Mouse (Mus musculus) thymus, adult 2 months (tissue): ENCODE results near the gene Dlg4. TPM values are rescaled to one million over a fixed set of nuclear protein-coding genes. Genes with fewer than 3 reads are reported as not detected.

Source experiments
- DNase-seq: peaks from one replicate; pipeline ENCODE4 v3.0.0; 2021
- H3K27ac ChIP-seq: fragments of 200-500 bp; 2 replicates; pipeline ENCODE4 v1.5.1; 2012; ENCODE audit warnings: low read length, control low read depth; ENCODE audit not compliant: control insufficient read depth, insufficient read depth
- H3K27me3 ChIP-seq: fragments of 200-500 bp; 2 replicates; pipeline ENCODE4 v1.6.1; 2012; ENCODE audit warnings: mild to moderate bottlenecking, low read length, moderate library complexity, mixed read lengths; ENCODE audit not compliant: control insufficient read depth, insufficient read depth
- H3K36me3 ChIP-seq: fragments of 200-500 bp; 2 replicates; pipeline ENCODE4 v1.6.1; 2012; ENCODE audit warnings: mild to moderate bottlenecking, low read length, moderate library complexity; ENCODE audit not compliant: control insufficient read depth, insufficient read depth
- H3K4me1 ChIP-seq: fragments of 200-500 bp; replicated peaks from 2 replicates; pipeline ENCODE4 v1.6.1; 2012; ENCODE audit warnings: low read length; ENCODE audit not compliant: control insufficient read depth, insufficient read depth
- H3K4me3 ChIP-seq: fragments of 200-500 bp; 2 replicates; pipeline ENCODE4 v1.5.1; 2012; ENCODE audit warnings: mild to moderate bottlenecking, low read length, control low read depth, moderate library complexity; ENCODE audit not compliant: control insufficient read depth, insufficient read depth
- CTCF ChIP-seq: fragments of 200-500 bp; IDR thresholded peaks from 2 replicates; pipeline ENCODE4 v1.5.1; 2012; ENCODE audit warnings: mild to moderate bottlenecking, control low read depth, low read length, moderate library complexity, borderline replicate concordance; ENCODE audit not compliant: control insufficient read depth, poor library complexity, insufficient read depth; ENCODE audit errors: extremely low read depth
- POLR2A ChIP-seq: fragments of 200-500 bp; IDR thresholded peaks from 2 replicates; pipeline ENCODE4 v1.6.1; 2012; ENCODE audit warnings: mild to moderate bottlenecking, low read length, control low read depth, moderate library complexity; ENCODE audit not compliant: control insufficient read depth, poor library complexity, insufficient read depth; ENCODE audit errors: extremely low read depth
- WGBS: fragments of 180-500 bp; shearing (Covaris S2); methylation state at CpG from one replicate; pipeline ENCODE4 v1.1.7; 2018; 5-methylcytosine and 5-hydroxymethylcytosine counted together
- polyA plus RNA-seq: library from polyadenylated mRNA; depleted of rRNA; stranded (reverse); fragments of >200 nt; gene quantifications from 2 replicates; pipeline ENCODE4 v1.2.3, GENCODE M21; 2012

The Dlg4 gene
- polyA plus RNA-seq, 1 experiment: 72.1 TPM

DNA sequence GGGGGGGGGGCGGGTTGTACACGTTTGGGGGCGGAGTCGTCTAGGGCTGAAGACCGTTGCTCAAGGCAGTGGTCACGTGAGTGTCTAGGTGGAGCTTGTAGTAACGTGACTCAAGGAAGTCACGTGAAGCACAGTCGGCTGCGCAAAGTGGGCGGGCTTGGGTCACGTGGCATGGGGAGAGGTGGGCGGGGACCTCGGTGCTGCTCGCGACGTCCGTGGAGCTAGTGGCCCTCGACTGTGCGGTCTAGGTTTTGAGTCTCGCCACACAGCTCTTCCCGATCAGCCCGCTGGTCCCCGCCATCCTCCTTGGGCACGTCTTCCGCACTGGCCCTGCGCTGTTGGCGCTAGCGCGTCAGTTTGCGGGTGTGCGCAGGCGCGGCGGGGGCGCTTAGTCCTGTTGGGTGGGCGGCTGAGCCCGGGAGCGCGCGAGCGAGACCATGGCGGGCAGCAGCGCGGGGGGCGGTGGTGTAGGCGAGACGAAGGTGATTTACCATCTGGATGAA lies 16.3 kb upstream of the Dlg4 start, which contains the start of gene Dvl2:
Dvl2 (plus strand) TSS at position 200 of the 503 bp plus-strand sequence.
- Histone ChIP-seq H3K27me3 (no peaks in the 10 kb centered on the region), H3K4me3 (peak within 1 kb of the TSS; percentile 59), H3K36me3 (peaks cover 17% of the 10 kb centered on the region), H3K4me1 (peaks cover 16% of the 10 kb centered on the region), H3K27ac (peak within 1 kb of the TSS; percentile 14; the same call in 1 of the 2 replicates)
- peak; percentile 85 for DNase-seq
- TF ChIP-seq CTCF (no peak; the same call in 1 of the 2 replicates), POLR2A (peak; percentile 28; the same call in 1 of the 2 replicates)
- WGBS: under 1% methylated on average over 48 of the region's 48 CpGs

GRCm38 (mm10) chr11:70001159-70001558 lies 15.6 kb upstream of the Dlg4 start:
- Histone ChIP-seq H3K36me3 (peaks cover 21% of the 10 kb centered on the region), H3K27me3 (no peaks in the 10 kb centered on the region)

GRCm38 (mm10) chr11:70001865-70002264 lies 14.9 kb upstream of the Dlg4 start:
- H3K36me3 ChIP-seq: peaks cover 25% of the 10 kb centered on the region
- DNase-seq: peak; percentile 63
- H3K27me3 ChIP-seq: no peaks in the 10 kb centered on the region
- no peak overlapping the region for H3K27ac ChIP-seq
- H3K4me3 ChIP-seq: no peak overlapping the region
- peaks cover 24% of the 10 kb centered on the region for H3K4me1 ChIP-seq
- no peak for TF ChIP-seq POLR2A
- no peak for TF ChIP-seq CTCF

More at GRCm38 (mm10) chr11:70001159-70001558, 15.6 kb upstream of the Dlg4 start:
- Histone ChIP-seq H3K27ac (no peak overlapping the region), H3K4me3 (peak overlapping the region; percentile 59), H3K4me1 (peaks cover 22% of the 10 kb centered on the region)
- 17% methylated on average over 8 of the region's 8 CpGs for WGBS
- TF ChIP-seq CTCF (no peak), POLR2A (no peak)
- no peak for DNase-seq

DNA sequence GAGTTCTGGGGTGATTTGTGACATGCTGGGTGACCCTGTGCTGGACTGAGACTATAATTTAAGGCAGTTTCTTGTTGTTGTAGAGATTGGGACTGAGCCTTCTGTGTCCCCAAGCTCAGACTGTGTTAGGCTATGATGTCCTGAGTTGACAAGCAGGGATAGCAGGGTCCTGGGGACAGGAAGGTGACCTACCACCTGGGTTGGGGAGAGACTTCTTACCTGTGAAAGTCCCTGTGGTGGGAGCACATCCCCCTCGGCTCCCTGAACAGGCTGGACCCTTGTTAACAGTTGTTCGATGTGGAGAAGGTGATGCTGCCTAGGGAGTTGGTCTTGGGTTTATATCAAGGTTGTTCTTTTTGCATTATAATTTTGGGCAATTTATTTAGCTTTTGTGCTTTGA lies 14.3 kb upstream of the Dlg4 start:
- no peak for TF ChIP-seq CTCF
- no peak for TF ChIP-seq POLR2A
- peaks cover 22% of the 10 kb centered on the region for H3K4me1 ChIP-seq
- H3K27me3 ChIP-seq: no peaks in the 10 kb centered on the region
- peaks cover 31% of the 10 kb centered on the region for H3K36me3 ChIP-seq
- no peak overlapping the region for H3K27ac ChIP-seq
- 95% methylated on average over 2 of the region's 2 CpGs for WGBS
- no peak overlapping the region for H3K4me3 ChIP-seq
- no peak for DNase-seq

DNA sequence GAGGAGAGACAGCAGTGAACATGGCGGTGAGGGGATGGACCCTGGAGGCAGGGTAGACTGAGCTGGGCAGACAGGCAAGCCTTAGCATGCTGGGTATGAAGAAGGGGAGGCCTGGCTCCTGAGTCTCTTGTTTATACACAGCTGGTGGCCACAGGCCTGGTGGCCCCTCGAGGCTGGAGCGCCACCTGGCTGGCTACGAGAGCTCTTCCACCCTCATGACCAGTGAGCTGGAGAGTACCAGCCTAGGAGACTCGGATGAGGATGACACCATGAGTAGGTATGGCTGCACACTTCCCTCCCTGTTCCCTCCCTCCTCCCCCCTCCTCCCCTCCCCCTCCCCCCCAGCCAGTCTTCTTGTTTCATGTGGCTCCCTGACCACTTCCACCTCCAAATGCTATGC lies 11.2 kb upstream of the Dlg4 start:
- TF ChIP-seq CTCF (peak; percentile 47; the same call in 1 of the 2 replicates), POLR2A (no peak)
- no peak overlapping the region for H3K4me3 ChIP-seq
- H3K36me3 ChIP-seq: peaks cover 43% of the 10 kb centered on the region
- H3K27me3 ChIP-seq: no peaks in the 10 kb centered on the region
- H3K4me1 ChIP-seq: peaks cover 17% of the 10 kb centered on the region
- no peak overlapping the region for H3K27ac ChIP-seq
- WGBS: 37% methylated on average over 5 of the region's 5 CpGs
- peak; percentile 53 for DNase-seq

DNA sequence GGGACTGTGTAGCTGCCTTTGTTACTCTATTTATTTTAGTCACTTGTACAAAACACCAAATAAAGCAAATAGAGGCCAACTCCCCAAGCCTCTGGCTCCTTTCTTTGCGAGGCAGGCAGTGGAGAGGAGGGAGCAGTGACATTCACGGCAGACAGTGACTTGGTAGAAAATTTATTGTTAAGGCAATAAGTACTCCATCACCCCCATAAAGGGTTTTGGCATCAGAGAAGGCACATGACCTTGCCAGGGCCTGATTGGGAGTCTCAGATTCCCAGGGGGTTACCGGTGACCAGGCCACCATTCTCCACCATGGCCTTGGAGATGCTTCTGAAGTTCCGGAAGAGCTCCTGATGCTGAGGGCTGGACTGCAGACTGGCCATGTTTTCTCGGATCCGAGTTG lies 6.7 kb upstream of the Dlg4 start:
- H3K36me3 ChIP-seq: peaks cover 54% of the 10 kb centered on the region
- DNase-seq: no peak

More for the DNA sequence above, 6.7 kb upstream of the Dlg4 start:
- H3K4me1 ChIP-seq: peaks cover 18% of the 10 kb centered on the region
- H3K27ac ChIP-seq: no peak overlapping the region
- WGBS: 95% methylated on average over 6 of the region's 6 CpGs
- no peak for TF ChIP-seq POLR2A
- no peak for TF ChIP-seq CTCF
- no peak overlapping the region for H3K4me3 ChIP-seq
- H3K27me3 ChIP-seq: no peaks in the 10 kb centered on the region
